8 mouse cellular contexts compared by ENCODE assay signal in genomic region chr1:72640658-72641410, GRCm38 (mm10). TPM values are rescaled to one million over a fixed set of nuclear protein-coding genes. Genes with fewer than 3 reads are reported as not detected.
DNase-seq lines count a peak whose midpoint lies in the region; ATAC-seq and TF ChIP-seq lines count a peak whose summit lies in the region.

No protein-coding gene starts in this region.

- peaks cover 3% of the 10 kb centered on the region; the same call in 1 of the 2 replicates for H3K4me1 ChIP-seq in embryonic facial prominence, embryonic 10.5 days
- no peaks in the 10 kb centered on the region for H3K4me1 ChIP-seq in heart, embryonic 13.5 days
- no peaks in the 10 kb centered on the region for H3K4me1 ChIP-seq in kidney, embryonic 16.5 days (ENCODE audit: insufficient read depth, low read length)
- no peaks in the 10 kb centered on the region for H3K4me1 ChIP-seq in limb, embryonic 14.5 days (ENCODE audit: control insufficient read depth, insufficient read depth, low read length)
- no peaks in the 10 kb centered on the region for H3K4me1 ChIP-seq in midbrain, postnatal 0 days (ENCODE audit: insufficient read depth, low read length)

- no peaks in the 10 kb centered on the region for H3K36me3 ChIP-seq in embryonic facial prominence, embryonic 10.5 days (replicated peaks)
- no peaks in the 10 kb centered on the region for H3K36me3 ChIP-seq in heart, embryonic 13.5 days
- no peaks in the 10 kb centered on the region for H3K36me3 ChIP-seq in kidney, embryonic 16.5 days (ENCODE audit: insufficient read depth, low read length)
- H3K36me3 ChIP-seq in limb, embryonic 14.5 days (ENCODE audit: control insufficient read depth, insufficient read depth, low read length) = no peaks in the 10 kb centered on the region
- no peaks in the 10 kb centered on the region for H3K36me3 ChIP-seq in midbrain, postnatal 0 days (ENCODE audit: insufficient read depth, low read length)

- peak; percentile 21 to 59 for DNase-seq in spleen, postnatal 4 days (ENCODE audit: low spot score in 2 of 2)
- no peak for DNase-seq in spleen, postnatal 36 days (ENCODE audit: low spot score in 2 of 2)
- DNase-seq in embryonic facial prominence, embryonic 10.5 days (ENCODE audit: low spot score) = peak; percentile 84
- DNase-seq in limb, embryonic 14.5 days (ENCODE audit: low spot score) = peak; percentile 81
- DNase-seq in midbrain, postnatal 0 days (ENCODE audit: low spot score) = peak; percentile 91
- DNase-seq in testis, postnatal 14 days (ENCODE audit: low spot score) = peak; percentile 85

- no peaks in the 10 kb centered on the region for H3K9me3 ChIP-seq in embryonic facial prominence, embryonic 10.5 days
- no peaks in the 10 kb centered on the region for H3K9me3 ChIP-seq in heart, embryonic 13.5 days
- no peaks in the 10 kb centered on the region; the same call in 1 of the 2 replicates for H3K9me3 ChIP-seq in kidney, embryonic 16.5 days (ENCODE audit: low read length)
- no peaks in the 10 kb centered on the region for H3K9me3 ChIP-seq in limb, embryonic 14.5 days (ENCODE audit: control insufficient read depth, low read length)
- H3K9me3 ChIP-seq in midbrain, postnatal 0 days (ENCODE audit: low read length) = no peaks in the 10 kb centered on the region

- TF ChIP-seq POLR2A in limb, embryonic 14.5 days (IDR thresholded peaks at IDR 0.05; ENCODE audit: borderline replicate concordance, extremely low read depth, insufficient read depth, insufficient read length) = no peak

- H3K27ac ChIP-seq in embryonic facial prominence, embryonic 10.5 days (replicated peaks) = peak overlapping the region; percentile 61
- H3K27ac ChIP-seq in heart, embryonic 13.5 days (replicated peaks) = no peak overlapping the region
- H3K27ac ChIP-seq in kidney, embryonic 16.5 days (ENCODE audit: low read length) = no peak overlapping the region
- no peak overlapping the region for H3K27ac ChIP-seq in limb, embryonic 14.5 days (replicated peaks; ENCODE audit: low read depth, low read length)
- H3K27ac ChIP-seq in midbrain, postnatal 0 days (ENCODE audit: low read depth, low read length) = no peak overlapping the region

- H3K4me3 ChIP-seq in embryonic facial prominence, embryonic 10.5 days = peak overlapping the region; percentile 54
- H3K4me3 ChIP-seq in heart, embryonic 13.5 days = peak overlapping the region; percentile 46
- peak overlapping the region; percentile 36 for H3K4me3 ChIP-seq in kidney, embryonic 16.5 days (ENCODE audit: low read length)
- H3K4me3 ChIP-seq in limb, embryonic 14.5 days (replicated peaks; ENCODE audit: low read length) = peak overlapping the region; percentile 27
- H3K4me3 ChIP-seq in midbrain, postnatal 0 days (ENCODE audit: low read depth, low read length) = peak overlapping the region; percentile 23

- H3K27me3 ChIP-seq in embryonic facial prominence, embryonic 10.5 days (replicated peaks; ENCODE audit: low read depth, poor library complexity, severe bottlenecking) = no peaks in the 10 kb centered on the region
- H3K27me3 ChIP-seq in heart, embryonic 13.5 days (replicated peaks) = no peaks in the 10 kb centered on the region
- no peaks in the 10 kb centered on the region for H3K27me3 ChIP-seq in kidney, embryonic 16.5 days (ENCODE audit: insufficient read depth, low read length)
- no peaks in the 10 kb centered on the region for H3K27me3 ChIP-seq in limb, embryonic 14.5 days (ENCODE audit: control insufficient read depth, insufficient read depth, low read length)
- no peaks in the 10 kb centered on the region for H3K27me3 ChIP-seq in midbrain, postnatal 0 days (ENCODE audit: insufficient read depth, low read length)

- WGBS in embryonic facial prominence, embryonic 10.5 days = 39% methylated on average over 49 of the region's 49 CpGs
- WGBS in heart, embryonic 13.5 days = 33% methylated on average over 49 of the region's 49 CpGs
- 46% methylated on average over 49 of the region's 49 CpGs for WGBS in kidney, embryonic 16.5 days
- WGBS in limb, embryonic 14.5 days = 40% methylated on average over 49 of the region's 49 CpGs
- WGBS in midbrain, postnatal 0 days = 41% methylated on average over 49 of the region's 49 CpGs

- peak overlapping the region; percentile 68 for H3K4me2 ChIP-seq in heart, embryonic 13.5 days
- peak overlapping the region; percentile 55 for H3K4me2 ChIP-seq in kidney, embryonic 16.5 days (replicated peaks; ENCODE audit: low read depth, low read length)
- H3K4me2 ChIP-seq in limb, embryonic 14.5 days (replicated peaks; ENCODE audit: low read depth, low read length, severe bottlenecking) = peak overlapping the region; percentile 44
- H3K4me2 ChIP-seq in midbrain, postnatal 0 days (ENCODE audit: low read depth, low read length, poor library complexity, severe bottlenecking) = peak overlapping the region; percentile 48

- ATAC-seq in heart, embryonic 13.5 days (ENCODE audit: extremely low read depth, insufficient number of reproducible peaks, low FRiP score, low TSS enrichment) = no peak
- peak; percentile 46; the same call in 1 of the 2 replicates for ATAC-seq in kidney, embryonic 16.5 days (ENCODE audit: low FRiP score, low TSS enrichment)
- peak; percentile 57; the same call in 1 of the 2 replicates for ATAC-seq in limb, embryonic 14.5 days (ENCODE audit: low FRiP score, low read depth)
- ATAC-seq in midbrain, postnatal 0 days (ENCODE audit: low FRiP score) = peak; percentile 80

- TF ChIP-seq CTCF in midbrain, postnatal 0 days (IDR thresholded peaks at IDR 0.05) = no peak

- H3K9ac ChIP-seq in heart, embryonic 13.5 days = no peak overlapping the region
- 0 out of 2 replicates have a peak overlapping the region, but pooled peaks have one; percentile 31 for H3K9ac ChIP-seq in kidney, embryonic 16.5 days (replicated peaks; ENCODE audit: low read length)
- H3K9ac ChIP-seq in limb, embryonic 14.5 days (ENCODE audit: low read depth, low read length, severe bottlenecking) = no peak overlapping the region
- no peak overlapping the region for H3K9ac ChIP-seq in midbrain, postnatal 0 days (replicated peaks; ENCODE audit: low read length, poor library complexity, severe bottlenecking)

RNA-seq across cellular contexts. Expression of gene Smarcal1, which starts 57.8 kb away (rescaled TPM):
- 31.4 and 33.3 TPM in 2 replicates for polyA plus RNA-seq in embryonic facial prominence, embryonic 10.5 days (2016; fragmentation: Nextera tagmentation; extraction: Ambion mirVana)
- 13.9 and 15.0 TPM in 2 replicates for polyA plus RNA-seq in heart, embryonic 13.5 days (2015; fragmentation: Nextera tagmentation; extraction: Ambion mirVana)
- polyA plus RNA-seq in kidney, embryonic 16.5 days (2015; fragmentation: Nextera tagmentation; extraction: Ambion mirVana) = 26.2 and 27.5 TPM in 2 replicates
- polyA plus RNA-seq in limb, embryonic 14.5 days (2012; rRNA removed) = 36.8 and 42.9 TPM in 2 replicates
- polyA plus RNA-seq in limb, embryonic 14.5 days (2014; fragmentation: Nextera tagmentation; extraction: Ambion mirVana) = 22.1 and 28.1 TPM in 2 replicates
- total RNA-seq in midbrain, postnatal 0 days (2014; rRNA removed) = 42.5 and 49.5 TPM in 2 replicates
- 21.6 and 21.8 TPM in 2 replicates for polyA plus RNA-seq in midbrain, postnatal 0 days (2015; fragmentation: Nextera tagmentation; extraction: Ambion mirVana)

RNA-seq across cellular contexts. Expression of gene Ankar, which starts 59.5 kb away (rescaled TPM):
- not detected in 2 replicates for polyA plus RNA-seq in embryonic facial prominence, embryonic 10.5 days (2016; fragmentation: Nextera tagmentation; extraction: Ambion mirVana)
- polyA plus RNA-seq in heart, embryonic 13.5 days (2015; fragmentation: Nextera tagmentation; extraction: Ambion mirVana) = not detected in 2 replicates
- polyA plus RNA-seq in kidney, embryonic 16.5 days (2015; fragmentation: Nextera tagmentation; extraction: Ambion mirVana) = 0.05 TPM in 1 of 2 replicates, not detected in the other
- polyA plus RNA-seq in limb, embryonic 14.5 days (2012; rRNA removed) = not detected in 2 replicates
- not detected in 2 replicates for polyA plus RNA-seq in limb, embryonic 14.5 days (2014; fragmentation: Nextera tagmentation; extraction: Ambion mirVana)
- not detected in 2 replicates for total RNA-seq in midbrain, postnatal 0 days (2014; rRNA removed)
- polyA plus RNA-seq in midbrain, postnatal 0 days (2015; fragmentation: Nextera tagmentation; extraction: Ambion mirVana) = not detected in 2 replicates

Comparison
In these comparisons a context has a peak if more than half of its experiments do, and no peak if none do; other contexts are left out.
1. DNase-seq: peak in spleen, postnatal 4 days (2 of 2), embryonic facial prominence, embryonic 10.5 days (single experiment), limb, embryonic 14.5 days (single experiment), midbrain, postnatal 0 days (single experiment) and testis, postnatal 14 days (single experiment); none in spleen, postnatal 36 days (0 of 2).
2. Peak in every context shown above with its lines, with median percentiles within 50 percentile points of each other: H3K4me3 ChIP-seq and H3K4me2 ChIP-seq.